Mouse (Mus musculus) embryonic fibroblast, embryonic 13.5 days (primary cell): ENCODE measurements around the gene Olfr1369-ps1.

ENCODE experiments used
- CTCF ChIP-seq: IDR thresholded peaks from 2 replicates; pipeline ENCODE4 v1.5.1; 2011; ENCODE audit warnings: mild to moderate bottlenecking, control low read depth, low read length, moderate library complexity, borderline replicate concordance; ENCODE audit not compliant: insufficient read depth
- POLR2A ChIP-seq: IDR thresholded peaks from 2 replicates; pipeline ENCODE4 v1.6.1; 2011; ENCODE audit warnings: low read depth, mild to moderate bottlenecking, control low read depth, low read length, moderate library complexity

DNA sequence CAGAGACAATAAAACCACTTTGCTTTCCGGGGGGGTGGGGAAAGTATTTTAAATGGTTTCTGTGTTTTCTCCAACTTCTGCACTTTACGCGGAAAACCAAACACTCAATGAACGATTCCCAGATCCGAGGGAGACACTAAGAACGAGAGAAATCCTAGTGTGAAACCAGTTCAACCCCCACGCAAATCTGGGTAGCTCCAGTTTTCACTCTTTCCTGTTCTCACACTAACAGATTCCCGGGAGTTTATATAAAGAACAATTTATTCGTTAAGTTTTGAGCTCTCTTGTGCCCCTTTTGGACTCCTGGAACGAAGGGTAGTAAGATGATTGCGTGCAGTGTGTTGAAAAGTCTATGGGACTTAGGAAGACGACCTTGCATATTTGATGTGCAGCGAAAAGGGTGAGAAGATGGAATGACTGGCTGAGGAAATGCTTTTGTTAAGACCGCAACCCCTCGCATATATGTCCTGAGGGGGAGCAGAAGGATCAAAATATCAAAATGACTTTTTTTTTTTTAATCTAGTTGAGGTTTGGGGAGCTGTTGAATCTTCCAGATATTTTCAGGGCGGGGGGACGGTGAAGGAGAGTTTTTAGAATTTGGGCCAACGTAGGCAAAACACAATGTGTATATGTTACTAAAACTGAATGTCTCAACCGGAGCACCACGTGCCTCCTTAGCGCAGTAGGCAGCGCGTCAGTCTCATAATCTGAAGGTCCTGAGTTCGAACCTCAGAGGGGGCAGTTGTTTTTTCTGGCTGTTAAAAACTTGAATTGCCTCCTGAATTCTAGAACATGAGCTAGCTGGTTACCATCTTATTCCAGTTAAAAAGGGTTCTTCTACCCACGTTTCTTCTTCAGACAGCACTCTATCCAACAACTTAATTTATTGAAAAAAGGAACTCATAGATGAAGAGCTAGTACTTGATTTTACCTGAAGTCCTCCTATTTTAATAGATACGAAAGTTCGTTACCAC lies 55.9 kb downstream of the Olfr1369-ps1 start:
- TF ChIP-seq CTCF (no peak), POLR2A (no peak)
